Mouse (Mus musculus) erythroblast, embryonic 14.5 days (primary cell): Measurements from ENCODE around the gene Grm3. TPM values are rescaled to one million over a fixed set of nuclear protein-coding genes. Genes with fewer than 3 reads are reported as not detected.

Experiments
- H3K27me3 ChIP-seq: 2 replicates; pipeline ENCODE4 v1.6.1; 2012; ENCODE audit warnings: inconsistent platforms; ENCODE audit not compliant: control insufficient read depth
- H3K36me3 ChIP-seq: 2 replicates; pipeline ENCODE4 v1.6.1; 2012; ENCODE audit warnings: mild to moderate bottlenecking, inconsistent platforms; ENCODE audit not compliant: control insufficient read depth
- H3K4me1 ChIP-seq: 2 replicates; pipeline ENCODE4 v1.6.1; 2012; ENCODE audit warnings: inconsistent platforms; ENCODE audit not compliant: control insufficient read depth
- H3K4me3 ChIP-seq: replicated peaks from 2 replicates; pipeline ENCODE3; 2012; ENCODE audit warnings: moderate library complexity, mild to moderate bottlenecking, inconsistent platforms
- H3K9me3 ChIP-seq: 2 replicates; pipeline ENCODE4 v1.6.1; 2012; ENCODE audit warnings: low read length, inconsistent platforms, mixed read lengths; ENCODE audit not compliant: control insufficient read depth
- GATA1 ChIP-seq: IDR thresholded peaks from 2 replicates; pipeline ENCODE4 v1.6.1; 2012; ENCODE audit warnings: low read length, inconsistent platforms, mixed read lengths
- TAL1 ChIP-seq: IDR thresholded peaks from 3 replicates; pipeline ENCODE4 v1.6.1; 2012; ENCODE audit warnings: low read length, inconsistent platforms, mixed read lengths
- polyA plus RNA-seq: library from polyadenylated mRNA; stranded (reverse); fragments of >175 nt; gene quantifications from 2 replicates; pipeline ENCODE4 v1.2.3, GENCODE M21; 2012

The Grm3 gene
- polyA plus RNA-seq, 1 experiment = not detected

DNA sequence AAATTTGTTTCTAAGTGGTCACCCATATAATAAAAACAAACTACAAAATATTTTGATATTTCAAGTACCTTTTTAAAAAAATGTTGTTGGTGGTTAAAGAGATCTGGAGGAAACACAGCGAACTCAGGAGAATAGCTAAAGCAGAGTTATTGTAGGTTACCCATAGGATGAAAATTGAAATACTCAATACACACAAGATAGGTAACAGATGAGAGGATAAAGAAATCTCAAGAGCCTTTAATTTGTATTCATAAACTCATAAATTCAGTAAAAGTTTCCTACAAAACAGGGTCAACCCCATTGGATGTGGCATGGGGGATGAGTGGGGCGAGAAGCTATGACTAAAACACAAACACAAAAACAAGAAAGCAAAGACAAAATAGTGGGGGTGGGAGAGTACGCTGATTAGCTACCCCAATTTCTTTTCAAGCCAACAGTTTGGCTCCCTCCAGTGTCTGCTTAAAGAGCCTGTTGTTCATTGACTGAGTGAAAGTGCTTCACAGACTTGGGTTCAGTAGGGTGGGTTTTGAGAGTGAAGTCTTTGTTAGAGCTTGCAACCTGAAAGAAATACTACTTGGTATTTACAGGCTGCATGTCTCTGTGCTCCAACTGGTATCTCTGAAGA, 21.5 kb downstream of the Grm3 start:
- no peaks in the 10 kb centered on the region for H3K9me3 ChIP-seq
- H3K4me3 ChIP-seq = no peak overlapping the region
- H3K27me3 ChIP-seq = no peaks in the 10 kb centered on the region
- TF ChIP-seq GATA1 = no peak
- no peak for TF ChIP-seq TAL1
- H3K4me1 ChIP-seq = no peaks in the 10 kb centered on the region
- H3K36me3 ChIP-seq = no peaks in the 10 kb centered on the region

DNA sequence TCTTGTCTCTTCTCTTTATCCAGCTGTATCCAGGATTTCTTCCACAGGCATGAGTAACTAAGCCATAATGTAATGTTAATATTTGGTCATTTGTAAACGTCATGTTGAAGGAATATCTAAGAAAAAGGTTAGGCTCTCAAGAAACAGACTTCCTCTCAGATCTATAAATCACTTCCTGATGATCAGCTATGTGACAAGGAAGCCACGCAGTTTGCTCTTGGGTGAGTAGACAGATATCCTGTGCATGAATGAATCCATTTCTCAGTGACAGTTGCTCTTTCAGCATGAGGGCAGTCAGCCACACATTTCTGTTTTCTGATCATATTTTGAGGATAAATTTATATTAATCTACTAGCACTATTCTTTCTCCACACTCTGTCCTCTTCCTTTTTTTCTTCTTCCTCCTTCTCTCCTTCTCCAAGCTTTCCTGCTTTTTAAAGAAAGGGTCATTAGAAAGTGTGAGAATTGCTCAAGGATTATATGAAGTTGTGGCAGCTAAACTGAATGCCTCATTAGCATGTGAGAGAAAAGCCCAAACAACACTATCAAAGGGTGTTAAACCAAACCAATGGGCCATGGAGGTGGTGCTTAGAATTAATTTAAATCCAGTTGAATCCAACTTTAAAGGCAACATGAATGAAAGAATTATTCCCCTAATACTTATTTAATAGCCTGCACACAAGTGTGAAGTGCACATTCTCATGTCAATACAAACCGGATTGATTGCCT, 22.1 kb downstream of the Grm3 start:
- no peaks in the 10 kb centered on the region for H3K36me3 ChIP-seq
- no peaks in the 10 kb centered on the region for H3K9me3 ChIP-seq
- H3K27me3 ChIP-seq = no peaks in the 10 kb centered on the region
- no peak overlapping the region for H3K4me3 ChIP-seq
- TF ChIP-seq GATA1 (no peak), TAL1 (no peak)
- H3K4me1 ChIP-seq = no peaks in the 10 kb centered on the region

DNA sequence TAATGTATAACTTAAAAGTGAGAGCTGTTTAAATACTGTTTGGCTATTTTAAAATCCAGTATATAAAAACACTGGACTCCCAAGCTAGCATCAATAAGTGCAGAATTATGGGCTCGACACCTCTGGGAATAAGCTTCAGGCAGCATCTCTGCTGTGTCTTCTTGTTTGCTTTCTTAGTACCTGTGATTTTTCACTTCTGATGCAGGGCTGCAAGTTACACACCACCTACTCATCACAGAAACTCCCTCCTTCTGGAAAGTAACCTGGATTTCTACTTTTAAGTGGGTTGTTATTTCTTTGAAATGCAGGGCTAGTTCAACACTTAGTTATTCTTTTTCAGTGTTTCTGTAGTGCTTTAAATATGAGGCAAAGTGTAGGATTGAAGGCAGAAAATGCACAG, 32.6 kb downstream of the Grm3 start:
- Histone ChIP-seq H3K4me3 (no peak overlapping the region), H3K27me3 (no peaks in the 10 kb centered on the region), H3K9me3 (no peaks in the 10 kb centered on the region), H3K36me3 (no peaks in the 10 kb centered on the region), H3K4me1 (no peaks in the 10 kb centered on the region)
- TF ChIP-seq GATA1 = no peak
- TF ChIP-seq TAL1 = no peak

DNA sequence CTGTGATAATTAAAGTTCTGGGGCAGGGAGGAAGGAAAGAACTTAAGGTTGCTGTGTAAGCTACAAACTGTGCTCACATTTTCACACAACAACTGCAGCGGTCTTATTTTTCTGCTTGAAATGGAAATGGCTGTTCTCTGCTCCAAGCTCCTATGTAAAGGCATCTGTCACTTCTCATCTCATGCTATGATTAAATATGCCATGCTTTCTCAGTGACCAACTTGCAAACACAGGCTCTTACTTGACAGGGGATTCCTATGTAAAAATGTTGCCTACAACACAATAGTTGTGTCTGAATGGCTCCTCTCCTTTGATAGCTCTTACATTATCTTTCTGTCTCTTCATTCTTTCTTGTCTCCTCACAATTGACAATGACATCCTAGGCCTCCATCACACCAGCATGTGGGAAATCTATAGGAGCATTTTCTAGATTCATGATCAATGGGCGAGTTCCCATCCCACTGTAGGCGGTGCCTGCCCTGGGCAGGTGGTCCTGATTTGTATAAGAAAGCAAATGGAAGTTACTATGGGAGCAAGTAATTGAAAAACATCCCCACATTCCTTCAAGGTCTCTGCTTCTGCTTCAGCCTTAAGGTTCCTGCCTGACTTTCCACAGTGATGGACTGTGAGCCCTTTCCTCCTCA, 34.2 kb downstream of the Grm3 start:
- H3K36me3 ChIP-seq = no peaks in the 10 kb centered on the region
- H3K4me1 ChIP-seq = no peaks in the 10 kb centered on the region
- H3K9me3 ChIP-seq = no peaks in the 10 kb centered on the region
- H3K27me3 ChIP-seq = no peaks in the 10 kb centered on the region
- H3K4me3 ChIP-seq = no peak overlapping the region
- TF ChIP-seq TAL1 = no peak
- TF ChIP-seq GATA1 = no peak

DNA sequence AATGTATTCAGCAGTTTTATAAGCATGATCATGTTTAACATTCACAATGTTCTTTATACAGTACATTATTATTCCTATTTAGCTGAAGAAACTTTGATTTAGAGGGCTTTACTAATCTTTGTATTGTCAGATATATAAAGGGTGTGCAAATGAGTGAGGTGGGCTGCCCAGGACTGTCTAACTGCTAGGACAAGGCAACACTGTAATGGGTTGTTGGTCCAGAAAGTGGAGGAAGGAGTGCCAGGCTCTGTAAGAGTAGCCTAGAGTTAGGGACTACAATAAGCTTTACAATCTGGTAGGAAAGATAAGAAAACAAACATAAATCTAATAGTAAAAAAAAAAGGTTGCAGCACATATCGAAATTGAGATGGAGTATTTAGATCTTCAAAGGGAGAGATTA, 34.8 kb downstream of the Grm3 start:
- Histone ChIP-seq H3K4me3 (no peak overlapping the region), H3K27me3 (no peaks in the 10 kb centered on the region), H3K9me3 (no peaks in the 10 kb centered on the region), H3K36me3 (no peaks in the 10 kb centered on the region), H3K4me1 (no peaks in the 10 kb centered on the region)
- no peak for TF ChIP-seq TAL1
- no peak for TF ChIP-seq GATA1

DNA sequence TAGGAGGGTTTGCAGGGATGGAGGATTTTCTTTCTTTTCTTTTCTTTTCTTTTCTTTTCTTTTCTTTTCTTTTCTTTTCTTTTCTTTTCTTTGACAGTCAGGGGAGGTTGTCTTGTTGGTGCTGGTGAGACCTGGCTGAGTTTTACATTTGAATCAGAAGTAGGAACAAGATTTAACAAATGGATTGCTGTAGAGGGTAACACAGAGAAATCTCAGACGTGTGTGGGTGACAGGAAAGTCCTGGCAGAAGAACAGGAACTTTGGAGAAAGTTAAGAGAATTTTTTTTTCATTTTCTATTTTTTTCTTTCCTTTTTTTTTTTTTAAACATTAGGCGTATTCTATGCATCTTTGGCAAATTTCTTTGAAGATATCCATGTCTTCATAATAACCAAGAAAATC, 41.8 kb downstream of the Grm3 start:
- Histone ChIP-seq H3K27me3 (no peaks in the 10 kb centered on the region), H3K36me3 (no peaks in the 10 kb centered on the region), H3K4me1 (no peaks in the 10 kb centered on the region), H3K9me3 (no peaks in the 10 kb centered on the region), H3K4me3 (no peak overlapping the region)
- TF ChIP-seq GATA1 (no peak), TAL1 (no peak)

DNA sequence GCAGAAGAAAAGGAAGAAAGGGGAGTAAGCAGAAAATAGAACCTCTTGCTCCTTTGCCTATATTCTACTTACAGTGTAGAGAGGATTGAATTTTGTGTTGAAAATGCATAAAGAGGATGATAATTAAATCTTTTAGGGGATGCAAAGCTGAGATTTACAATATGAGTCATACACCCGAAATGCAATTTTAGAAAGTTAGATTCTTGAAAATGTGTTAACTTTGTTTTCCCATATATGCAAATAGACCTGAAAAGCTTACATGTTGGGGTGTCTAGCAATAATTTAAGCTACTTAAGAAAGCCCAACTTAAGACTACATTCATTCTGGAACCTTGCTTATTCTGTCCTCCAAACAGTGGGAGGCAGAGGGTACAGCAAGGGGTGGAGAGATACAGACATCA, 56.0 kb downstream of the Grm3 start:
- Histone ChIP-seq H3K36me3 (no peaks in the 10 kb centered on the region), H3K9me3 (no peaks in the 10 kb centered on the region), H3K27me3 (no peaks in the 10 kb centered on the region), H3K4me3 (no peak overlapping the region), H3K4me1 (no peaks in the 10 kb centered on the region)
- TF ChIP-seq GATA1 = no peak
- TF ChIP-seq TAL1 = no peak

DNA sequence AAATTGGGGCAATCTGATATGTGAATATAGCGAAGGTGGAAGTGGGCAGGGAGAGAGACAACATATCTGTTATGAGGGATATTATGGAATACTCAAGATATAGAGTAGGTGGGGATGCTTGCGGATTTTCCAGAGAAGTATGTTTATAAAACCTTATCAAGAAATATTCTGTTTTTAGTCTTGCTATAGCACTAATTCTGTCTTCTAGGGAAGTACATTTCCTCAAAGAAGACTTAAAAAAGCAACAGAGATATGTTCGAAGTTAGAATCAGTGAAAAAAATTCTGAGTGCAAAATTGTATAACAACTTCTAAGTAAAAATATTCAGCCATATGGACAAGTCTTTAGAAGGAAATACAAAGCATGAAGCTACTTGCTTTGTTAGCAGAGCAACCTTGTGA, 61.6 kb downstream of the Grm3 start:
- Histone ChIP-seq H3K36me3 (no peaks in the 10 kb centered on the region), H3K4me1 (no peaks in the 10 kb centered on the region), H3K27me3 (no peaks in the 10 kb centered on the region), H3K9me3 (no peaks in the 10 kb centered on the region), H3K4me3 (no peak overlapping the region)
- TF ChIP-seq GATA1 (no peak), TAL1 (no peak)

DNA sequence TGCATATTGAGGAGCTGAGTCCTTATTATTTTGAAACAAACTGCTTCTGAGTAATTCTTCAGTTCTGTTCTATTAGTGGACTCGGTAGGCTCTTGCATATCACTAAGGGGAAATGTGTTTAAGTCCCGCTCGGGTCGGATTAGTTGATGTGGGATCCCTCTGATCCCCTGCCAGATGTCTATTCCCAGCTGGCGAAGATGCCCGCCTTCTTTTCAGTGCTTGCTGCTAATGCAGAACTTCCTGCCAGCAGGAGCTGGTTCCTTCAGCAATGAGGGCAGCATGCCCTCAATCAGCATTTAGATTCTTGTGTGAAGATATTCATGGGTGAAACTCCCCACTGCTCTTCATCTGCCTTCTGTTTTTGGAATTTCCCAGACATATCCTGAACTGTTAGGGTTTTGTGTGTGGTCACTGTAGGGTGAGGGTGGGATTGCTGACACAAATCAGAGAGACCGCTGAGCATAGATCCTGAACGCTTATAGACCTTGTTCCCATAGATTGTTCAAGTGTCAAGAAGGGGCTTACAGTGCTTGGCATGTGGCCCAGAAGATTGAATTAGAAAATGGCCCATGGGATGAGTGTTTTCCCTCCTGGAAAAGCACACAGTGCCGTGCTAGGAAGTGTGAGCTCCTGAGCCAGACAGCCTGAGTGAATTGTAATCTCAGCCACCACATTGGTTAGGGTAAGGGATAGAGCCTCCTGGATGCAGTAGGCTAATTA, 62.9 kb downstream of the Grm3 start:
- Histone ChIP-seq H3K4me3 (no peak overlapping the region), H3K36me3 (no peaks in the 10 kb centered on the region), H3K27me3 (no peaks in the 10 kb centered on the region), H3K9me3 (no peaks in the 10 kb centered on the region), H3K4me1 (no peaks in the 10 kb centered on the region)
- no peak for TF ChIP-seq GATA1
- no peak for TF ChIP-seq TAL1
